Mouse (Mus musculus) left cerebral cortex, postnatal 14 days (tissue): ENCODE measurements around the gene Dab1. TPM values are rescaled to one million over a fixed set of nuclear protein-coding genes. Genes with fewer than 3 reads are reported as not detected.
A peak's percentile ranks its signal among the peaks of the same experiment; 100 is the strongest.

ENCODE experiments used
- DNase-seq, 2 experiments: peaks; one replicate each; pipeline ENCODE4 v3.0.0; 2021 to 2022; ENCODE audit warnings: low spot score in 2 of 2, mixed read lengths in 1 of 2
- intact Hi-C: fragments of 180-260 bp; cut with DNase I; formaldehyde crosslinking; loops from one replicate; pipeline ENCODE4 v1.15.1; 2025
- total RNA-seq, 2 experiments: library from RNA; stranded (reverse); gene quantifications; 2 replicates each; pipeline ENCODE4 v1.2.3; 2021

Gene Dab1
- total RNA-seq, 2 experiments from 2014 or later, result 92.3 to 101 TPM

- DNase-seq, result no peak
- intact Hi-C loops, result no loop called here
These were observed 1093.4 kb downstream of the Dab1 start for GRCm38 (mm10) chr4:104712338-104713083.

GRCm38 (mm10) chr4:104714925-104715519 lies 1095.9 kb downstream of the Dab1 start:
- intact Hi-C loops, result no loop called here

GRCm38 (mm10) chr4:104715857-104716256 lies 1096.7 kb downstream of the Dab1 start:
- intact Hi-C loops, result no loop called here
- no peak for DNase-seq

More at GRCm38 (mm10) chr4:104714925-104715519, 1095.9 kb downstream of the Dab1 start:
- no peak for DNase-seq

- DNase-seq, result no peak
- intact Hi-C loops, result no loop called here
These were observed 1097.3 kb downstream of the Dab1 start for GRCm38 (mm10) chr4:104716506-104716905.

- intact Hi-C loops, result no loop called here
- peak; percentile 56 to 74 for DNase-seq
These were observed 1100.0 kb downstream of the Dab1 start for GRCm38 (mm10) chr4:104718973-104719795.

DNA sequence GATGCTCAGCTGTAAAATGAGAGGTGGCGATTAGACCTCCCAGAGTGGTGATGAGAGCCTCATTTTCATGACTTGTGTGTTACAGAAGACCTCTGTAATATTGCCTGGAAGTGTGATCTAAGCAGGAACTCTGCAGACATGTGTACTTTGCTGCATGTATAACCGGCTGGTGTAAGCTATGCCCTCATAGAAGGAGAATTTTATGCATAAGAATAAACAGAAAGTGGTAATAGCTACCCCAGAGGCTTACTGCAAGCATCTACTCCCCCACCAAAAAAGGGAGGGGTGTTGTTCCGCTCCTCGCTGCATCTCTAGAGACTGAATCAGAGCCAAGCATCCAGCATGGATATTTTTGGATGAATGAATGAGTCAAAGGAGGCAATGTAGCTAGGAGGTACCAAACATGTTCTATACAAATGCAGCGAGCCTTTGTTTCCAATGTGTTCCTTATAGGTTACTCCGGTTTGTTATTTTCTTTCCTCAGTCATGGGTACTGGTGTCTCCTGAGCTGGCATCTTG lies 1104.4 kb downstream of the Dab1 start:
- DNase-seq, result peak; percentile 53 to 77

GRCm38 (mm10) chr4:104724258-104724657 lies 1105.1 kb downstream of the Dab1 start:
- DNase-seq, result no peak
- intact Hi-C loops, result loop anchor here (10.0 kb wide), 1 partner anchor 359 kb away; no protein-coding TSS in a partner anchor

More for the DNA sequence above, 1104.4 kb downstream of the Dab1 start:
- intact Hi-C loops, result loop anchor here (10.0 kb wide), 1 partner anchor 359 kb away; no protein-coding TSS in a partner anchor

- DNase-seq, result peak; percentile 40 to 67
- intact Hi-C loops, result loop anchor here (10.0 kb wide), 1 partner anchor 361 kb away; no protein-coding TSS in a partner anchor
These were observed 1106.5 kb downstream of the Dab1 start for GRCm38 (mm10) chr4:104725673-104726072.

- intact Hi-C loops, result loop anchor here (10.0 kb wide), 1 partner anchor 364 kb away; no protein-coding TSS in a partner anchor
- DNase-seq, result no peak
These were observed 1110.0 kb downstream of the Dab1 start for GRCm38 (mm10) chr4:104729185-104729584.

DNA sequence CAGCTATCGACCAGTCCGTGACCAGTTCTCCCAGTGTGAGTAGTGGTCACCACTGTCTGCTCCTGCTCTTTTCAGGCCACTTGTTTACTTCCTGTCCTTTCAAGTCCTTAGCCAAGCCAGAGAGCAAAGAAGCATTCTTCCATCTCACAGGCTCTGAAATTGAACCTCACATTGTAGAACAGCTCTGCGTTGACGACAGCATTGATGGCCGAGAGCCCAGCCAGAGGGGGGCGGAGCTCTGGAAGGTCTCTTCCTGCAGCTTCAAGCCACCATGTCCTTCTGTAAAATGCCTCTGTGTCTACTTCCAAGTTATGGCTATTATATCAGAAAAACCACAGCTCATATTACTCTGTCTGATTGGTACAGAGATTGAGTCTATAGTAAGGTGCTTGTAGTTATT lies 1127.3 kb downstream of the Dab1 start:
- intact Hi-C loops, result no loop called here
- DNase-seq, result peak; percentile 28

GRCm38 (mm10) chr4:104754090-104754489 lies 1134.9 kb downstream of the Dab1 start:
- DNase-seq, result no peak
- intact Hi-C loops, result no loop called here

DNA sequence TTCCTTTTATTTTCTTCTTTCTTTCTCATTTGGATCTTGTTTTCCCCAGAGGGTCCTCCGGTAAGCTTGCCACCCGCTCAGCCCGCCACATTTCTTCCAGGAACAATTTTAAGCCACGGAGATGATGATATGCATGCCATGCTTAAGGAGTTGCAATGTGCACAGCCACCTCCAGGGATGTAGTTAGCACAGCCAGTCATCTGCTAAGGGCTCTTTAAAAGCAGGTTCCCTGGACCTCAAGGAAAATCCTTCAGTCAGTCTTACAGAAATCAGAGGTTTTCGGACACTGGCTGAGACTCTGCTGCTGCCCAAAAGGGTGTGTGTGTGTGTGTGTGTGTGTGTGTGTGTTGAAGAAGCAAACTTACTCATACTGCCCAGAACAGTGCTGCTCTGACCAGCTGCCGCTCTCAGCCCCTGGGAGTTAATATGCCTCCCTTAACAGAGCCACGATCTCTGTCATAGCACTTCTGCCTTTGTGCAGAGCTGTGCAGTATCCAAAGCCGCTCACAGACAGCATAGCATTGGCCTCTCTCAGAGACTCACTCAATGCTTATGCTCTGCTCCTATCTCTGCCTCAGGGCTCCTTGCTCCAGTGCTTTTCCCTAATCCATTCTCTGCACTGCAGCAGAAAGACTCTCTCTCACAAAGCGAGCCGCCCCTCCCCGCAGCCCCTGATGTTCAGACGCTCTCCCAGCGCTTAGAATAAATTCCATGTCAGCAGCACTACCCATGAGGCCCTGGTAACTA lies 1141.9 kb downstream of the Dab1 start:
- peak; percentile 36 to 56 for DNase-seq

GRCm38 (mm10) chr4:104766065-104766464 lies 1146.9 kb downstream of the Dab1 start, which contains the start of gene C8b:
Gene C8b, plus strand, starts transcription at chr4:104766317.
- DNase-seq, result no peak
- intact Hi-C loops, result no loop called here

More for the DNA sequence above, 1141.9 kb downstream of the Dab1 start:
- intact Hi-C loops, result no loop called here

DNA sequence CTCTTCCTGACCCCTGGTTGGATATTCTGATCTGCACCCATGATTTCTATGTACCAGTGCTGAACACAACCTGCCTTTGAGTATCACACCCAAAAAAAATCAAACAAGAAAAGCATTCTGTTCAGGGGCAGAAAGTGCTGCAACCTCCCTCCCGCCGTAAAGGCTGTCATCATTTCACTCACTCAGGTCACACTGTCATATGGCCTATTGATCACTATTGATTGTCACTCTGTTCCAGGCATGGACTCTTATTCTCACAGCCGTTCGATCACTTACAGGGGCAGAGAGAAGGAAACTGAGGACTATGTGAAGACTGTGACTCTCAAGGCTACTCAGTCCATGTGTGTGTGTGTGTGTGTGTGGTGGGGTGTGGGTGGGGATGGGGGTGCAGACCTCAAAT lies 1149.0 kb downstream of the Dab1 start:
- intact Hi-C loops, result no loop called here
- DNase-seq, result no peak

GRCm38 (mm10) chr4:104769602-104770001 lies 1150.4 kb downstream of the Dab1 start:
- DNase-seq, result no peak
- intact Hi-C loops, result no loop called here

GRCm38 (mm10) chr4:104770331-104770730 lies 1151.2 kb downstream of the Dab1 start:
- intact Hi-C loops, result no loop called here
- DNase-seq, result no peak

DNA sequence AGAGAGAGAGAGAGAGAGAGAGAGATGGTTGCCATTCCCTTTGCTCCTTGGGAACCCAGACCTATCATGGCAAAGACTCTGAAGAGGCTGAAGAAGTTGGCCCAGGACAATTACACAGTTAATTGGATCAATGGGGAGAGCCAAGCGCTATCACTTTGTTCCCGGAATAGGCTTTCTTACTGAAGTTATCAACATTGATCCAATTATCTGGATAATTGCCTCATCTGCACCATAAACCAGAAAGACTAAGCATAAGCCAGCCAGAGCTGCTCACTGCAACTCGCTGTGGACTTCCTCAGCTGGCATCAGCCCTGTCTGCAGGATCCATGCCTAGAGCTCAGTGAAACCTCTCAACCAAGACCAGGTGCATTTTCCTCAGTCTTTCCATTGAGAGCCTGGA lies 1156.4 kb downstream of the Dab1 start:
- intact Hi-C loops, result no loop called here
- no peak for DNase-seq

- DNase-seq, result no peak
- intact Hi-C loops, result no loop called here
These were observed 1160.3 kb downstream of the Dab1 start for GRCm38 (mm10) chr4:104779460-104779859.

DNA sequence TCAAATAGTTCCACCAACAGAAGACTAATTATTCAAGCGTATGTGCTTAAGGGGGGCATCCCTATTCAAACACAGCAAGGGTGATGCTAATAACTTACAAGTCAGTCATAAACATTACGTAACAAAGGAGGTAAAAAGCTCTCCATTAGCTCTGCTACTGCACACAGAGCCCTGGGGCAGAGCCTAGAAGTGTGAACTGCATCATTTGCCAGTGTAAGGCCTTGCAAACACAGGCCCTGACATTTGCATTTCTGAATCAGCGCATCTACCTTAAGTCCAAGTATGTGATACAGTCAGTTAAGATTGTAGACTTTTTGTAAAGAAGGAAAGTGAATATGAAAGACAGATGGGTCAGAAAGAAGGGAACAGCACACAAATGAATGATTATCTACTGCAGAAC lies 1162.3 kb downstream of the Dab1 start:
- intact Hi-C loops, result no loop called here
- DNase-seq, result no peak
